Mouse (Mus musculus) liver, embryonic 16.5 days (tissue): ENCODE measurements around the gene Fancc. TPM values are rescaled to one million over a fixed set of nuclear protein-coding genes. Genes with fewer than 3 reads are reported as not detected.

ENCODE experiments used
- ATAC-seq: fragments of 200-750 bp; cut with Nextera tagmentation; 2 replicates; pipeline ENCODE4 v1.8.0; 2017; ENCODE audit warnings: low read depth, mild to moderate bottlenecking, moderate number of reproducible peaks, moderate library complexity
- H3K27ac ChIP-seq: fragments of 300-500 bp; sonication (generic); 2 replicates; pipeline ENCODE4 v1.5.1; 2014; ENCODE audit warnings: mild to moderate bottlenecking, low read length
- H3K27me3 ChIP-seq: fragments of 300-500 bp; sonication (generic); 2 replicates; pipeline ENCODE4 v1.6.1; 2014; ENCODE audit warnings: low read depth, low read length, mixed read lengths; ENCODE audit not compliant: control insufficient read depth, insufficient read depth
- H3K36me3 ChIP-seq: fragments of 300-500 bp; sonication (generic); 2 replicates; pipeline ENCODE4 v1.6.1; 2014; ENCODE audit warnings: mild to moderate bottlenecking; ENCODE audit not compliant: control insufficient read depth, insufficient read depth
- H3K4me1 ChIP-seq: fragments of 300-500 bp; sonication (generic); 2 replicates; pipeline ENCODE4 v1.6.1; 2014; ENCODE audit warnings: low read depth, low read length, mixed read lengths; ENCODE audit not compliant: control insufficient read depth
- H3K4me2 ChIP-seq: fragments of 300-500 bp; sonication (generic); 2 replicates; pipeline ENCODE4 v1.6.1; 2014; ENCODE audit warnings: low read depth, low read length, mixed read lengths
- H3K4me3 ChIP-seq: fragments of 300-500 bp; sonication (generic); 2 replicates; pipeline ENCODE4 v1.5.1; 2014; ENCODE audit warnings: low read depth, mild to moderate bottlenecking, low read length
- H3K9ac ChIP-seq: fragments of 300-500 bp; sonication (generic); 2 replicates; pipeline ENCODE4 v1.6.1; 2014; ENCODE audit warnings: low read depth, low read length
- H3K9me3 ChIP-seq: fragments of 300-500 bp; sonication (generic); replicated peaks from 2 replicates; pipeline ENCODE4 v1.6.1; 2016; ENCODE audit warnings: low read length; ENCODE audit not compliant: control insufficient read depth
- WGBS: fragments of 180-500 bp; shearing (Covaris S2); extraction: QIAGEN DNeasy Blood & Tissue Kit; methylation state at CpG from one replicate; pipeline ENCODE4 v1.1.7; 2014; ENCODE audit not compliant: insufficient replicate concordance; 5-methylcytosine and 5-hydroxymethylcytosine counted together
- polyA plus RNA-seq: library from polyadenylated mRNA; unstranded; fragments of >200 nt; fragmentation: Nextera tagmentation; extraction: Ambion mirVana; gene quantifications from 2 replicates; pipeline ENCODE4 v1.2.1, GENCODE M21; 2015

The Fancc gene
- polyA plus RNA-seq, 1 experiment from 2014 or later: 8.2 TPM

- Histone ChIP-seq H3K27ac (no peak overlapping the region), H3K9ac (no peak overlapping the region), H3K36me3 (peaks cover 3% of the 10 kb centered on the region; the same call in 1 of the 2 replicates), H3K4me1 (no peaks in the 10 kb centered on the region), H3K4me3 (no peak overlapping the region), H3K4me2 (no peak overlapping the region), H3K9me3 (no peaks in the 10 kb centered on the region), H3K27me3 (no peaks in the 10 kb centered on the region)
- WGBS: 64% methylated on average over 6 of the region's 6 CpGs
- ATAC-seq: no peak
These were observed 192.8 kb downstream of the Fancc start for GRCm38 (mm10) chr13:63304124-63304792.

- Histone ChIP-seq H3K36me3 (peaks cover 3% of the 10 kb centered on the region; the same call in 1 of the 2 replicates), H3K27me3 (no peaks in the 10 kb centered on the region), H3K4me3 (no peak overlapping the region), H3K4me2 (no peak overlapping the region), H3K9me3 (no peaks in the 10 kb centered on the region), H3K27ac (no peak overlapping the region), H3K4me1 (no peaks in the 10 kb centered on the region), H3K9ac (no peak overlapping the region)
- no peak for ATAC-seq
- 88% methylated on average over 5 of the region's 5 CpGs for WGBS
These were observed 194.7 kb downstream of the Fancc start for GRCm38 (mm10) chr13:63302381-63302780.

GRCm38 (mm10) chr13:63301764-63302209, 195.3 kb downstream of the Fancc start:
- Histone ChIP-seq H3K27me3 (no peaks in the 10 kb centered on the region), H3K4me1 (no peaks in the 10 kb centered on the region), H3K27ac (no peak overlapping the region), H3K9ac (no peak overlapping the region), H3K9me3 (no peaks in the 10 kb centered on the region), H3K4me3 (no peak overlapping the region), H3K36me3 (peaks cover 6% of the 10 kb centered on the region), H3K4me2 (no peak overlapping the region)
- 50% methylated on average over 3 of the region's 3 CpGs for WGBS
- ATAC-seq: no peak

DNA sequence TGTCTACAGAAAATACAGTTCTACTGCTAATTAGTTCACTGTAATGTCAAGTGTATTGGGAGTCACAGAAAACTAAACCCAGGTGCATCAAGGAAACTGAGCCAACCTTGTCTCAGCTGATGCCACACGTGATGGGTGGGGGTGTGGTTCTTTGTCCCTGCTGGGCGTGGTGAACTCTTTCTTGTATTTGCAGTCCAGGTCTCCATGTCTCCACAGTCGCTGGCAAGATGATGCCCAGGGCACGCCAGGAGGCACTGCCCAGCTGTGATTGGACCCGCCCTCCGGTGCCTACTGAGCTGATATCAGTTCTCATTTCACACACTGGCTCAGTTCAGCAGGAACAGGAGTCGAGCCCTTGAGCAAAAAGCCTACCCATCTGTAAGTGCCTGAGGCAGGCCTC, 196.1 kb downstream of the Fancc start:
- Histone ChIP-seq H3K27me3 (no peaks in the 10 kb centered on the region), H3K27ac (no peak overlapping the region), H3K9ac (no peak overlapping the region), H3K4me3 (no peak overlapping the region), H3K4me1 (no peaks in the 10 kb centered on the region), H3K36me3 (peaks cover 6% of the 10 kb centered on the region), H3K9me3 (no peaks in the 10 kb centered on the region), H3K4me2 (no peak overlapping the region)
- no peak for ATAC-seq
- WGBS: 67% methylated on average over 7 of the region's 7 CpGs

DNA sequence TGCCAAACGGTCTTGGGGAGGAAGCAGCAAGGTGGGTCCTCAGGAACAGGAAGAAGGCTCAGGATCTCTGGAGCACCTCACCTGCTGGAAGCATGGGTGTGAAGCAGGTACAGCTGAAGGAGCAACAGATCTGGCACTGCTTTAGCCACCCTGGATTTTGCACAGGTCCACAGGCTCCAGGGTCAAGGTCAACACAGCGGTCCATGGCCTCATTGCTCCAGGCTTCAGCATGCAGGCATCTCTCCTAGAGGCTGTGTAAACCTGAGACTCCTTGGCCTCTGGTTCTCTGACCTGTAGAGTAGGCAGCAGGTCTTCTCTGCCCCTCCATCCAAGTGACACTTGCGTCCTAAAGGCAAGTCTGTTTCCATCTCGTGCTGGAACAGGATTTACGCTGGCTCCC, 198.1 kb downstream of the Fancc start:
- no peaks in the 10 kb centered on the region for H3K27me3 ChIP-seq
- H3K36me3 ChIP-seq: peaks cover 6% of the 10 kb centered on the region
- H3K27ac ChIP-seq: no peak overlapping the region
- no peak overlapping the region for H3K4me2 ChIP-seq
- no peak for ATAC-seq
- no peak overlapping the region for H3K4me3 ChIP-seq
- peaks cover 7% of the 10 kb centered on the region for H3K4me1 ChIP-seq
- H3K9me3 ChIP-seq: no peaks in the 10 kb centered on the region
- 69% methylated on average over 5 of the region's 5 CpGs for WGBS
- H3K9ac ChIP-seq: no peak overlapping the region

GRCm38 (mm10) chr13:63297933-63298332, 199.1 kb downstream of the Fancc start:
- no peak overlapping the region for H3K9ac ChIP-seq
- ATAC-seq: no peak
- H3K36me3 ChIP-seq: peaks cover 6% of the 10 kb centered on the region
- WGBS: 83% methylated on average over 3 of the region's 3 CpGs
- H3K4me2 ChIP-seq: no peak overlapping the region
- H3K27ac ChIP-seq: no peak overlapping the region
- H3K4me1 ChIP-seq: peaks cover 7% of the 10 kb centered on the region
- no peaks in the 10 kb centered on the region for H3K27me3 ChIP-seq
- no peak overlapping the region for H3K4me3 ChIP-seq
- H3K9me3 ChIP-seq: no peaks in the 10 kb centered on the region

GRCm38 (mm10) chr13:63297003-63297402, 200.1 kb downstream of the Fancc start:
- no peaks in the 10 kb centered on the region for H3K9me3 ChIP-seq
- H3K4me3 ChIP-seq: no peak overlapping the region
- no peaks in the 10 kb centered on the region for H3K27me3 ChIP-seq
- ATAC-seq: no peak
- H3K9ac ChIP-seq: no peak overlapping the region
- peaks cover 7% of the 10 kb centered on the region for H3K4me1 ChIP-seq
- 73% methylated on average over 2 of the region's 2 CpGs for WGBS
- H3K27ac ChIP-seq: no peak overlapping the region
- peaks cover 6% of the 10 kb centered on the region for H3K36me3 ChIP-seq
- no peak overlapping the region for H3K4me2 ChIP-seq

GRCm38 (mm10) chr13:63296300-63296699, 200.8 kb downstream of the Fancc start:
- peaks cover 7% of the 10 kb centered on the region for H3K4me1 ChIP-seq
- H3K4me3 ChIP-seq: no peak overlapping the region
- ATAC-seq: no peak
- no peak overlapping the region for H3K4me2 ChIP-seq
- no peaks in the 10 kb centered on the region for H3K27me3 ChIP-seq
- no peak overlapping the region for H3K9ac ChIP-seq
- WGBS: 74% methylated on average over 11 of the region's 11 CpGs
- peaks cover 5% of the 10 kb centered on the region for H3K36me3 ChIP-seq
- H3K9me3 ChIP-seq: no peaks in the 10 kb centered on the region
- no peak overlapping the region for H3K27ac ChIP-seq

DNA sequence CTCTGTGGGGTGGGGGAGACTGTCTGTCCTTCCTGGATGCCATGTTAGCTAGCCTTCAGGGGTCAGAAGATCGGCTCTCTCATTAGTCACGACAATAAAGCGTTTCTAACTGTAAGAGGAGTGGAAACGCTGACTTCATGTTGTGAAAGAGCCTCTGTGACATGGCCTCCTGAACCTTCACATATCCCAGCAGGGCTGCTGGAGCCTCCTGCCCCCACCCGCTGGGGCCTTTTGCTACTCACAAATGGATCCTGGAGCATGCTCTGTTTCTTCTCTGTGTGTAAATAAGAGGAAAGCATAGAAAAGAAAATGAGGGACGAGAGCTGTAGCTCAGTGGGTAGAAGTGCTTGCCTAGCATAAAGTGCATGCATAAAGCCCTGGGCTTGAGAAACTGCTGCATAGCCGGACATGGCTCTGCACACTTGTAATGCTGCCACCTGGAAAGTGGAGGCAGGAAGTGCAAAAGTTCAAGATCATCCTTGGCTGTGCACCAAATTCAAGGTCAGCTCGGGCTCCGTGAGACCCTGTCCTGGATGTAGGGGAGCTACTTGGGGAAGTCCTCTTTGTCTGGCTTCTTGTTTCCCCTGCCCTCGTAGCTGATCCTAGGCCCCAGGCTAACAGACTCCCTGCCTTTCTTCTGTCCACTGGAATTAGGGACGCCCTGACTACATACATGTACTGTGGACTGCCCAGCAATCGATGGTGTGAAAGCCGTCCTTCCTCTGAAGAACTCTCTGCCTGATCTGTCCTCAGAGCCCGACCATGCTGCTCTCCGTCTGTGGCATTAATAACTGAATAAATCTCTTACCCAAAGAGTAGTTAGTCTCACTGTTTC, 202.5 kb downstream of the Fancc start:
- Histone ChIP-seq H3K4me3 (no peak overlapping the region), H3K36me3 (peaks cover 4% of the 10 kb centered on the region), H3K4me2 (no peak overlapping the region), H3K9me3 (no peaks in the 10 kb centered on the region), H3K9ac (no peak overlapping the region), H3K4me1 (peaks cover 7% of the 10 kb centered on the region), H3K27ac (peak overlapping the region; percentile 39; the same call in 1 of the 2 replicates), H3K27me3 (no peaks in the 10 kb centered on the region)
- 58% methylated on average over 15 of the region's 15 CpGs for WGBS
- peak; percentile 80 for ATAC-seq
